Mouse (Mus musculus) urinary bladder, postnatal 10 days (tissue): ENCODE data around the gene Nlk.
"Not testable (repeated sequence)": the region's sequence is repeated elsewhere in the genome, so short reads cannot be mapped to it uniquely, and the experiment has no call there.

Experiments used
- DNase-seq: peaks from one replicate; pipeline ENCODE4 v3.0.0; 2022; ENCODE audit warnings: low spot score

Nlk gene

GRCm38 (mm10) chr11:78544449-78545111 lies 152.6 kb downstream of the Nlk start:
- no peak for DNase-seq

GRCm38 (mm10) chr11:78540358-78540757 lies 156.8 kb downstream of the Nlk start:
- no peak for DNase-seq

GRCm38 (mm10) chr11:78536690-78537084 lies 160.5 kb downstream of the Nlk start:
- DNase-seq, result no peak

GRCm38 (mm10) chr11:78536080-78536689 lies 161.0 kb downstream of the Nlk start, which contains the start of the genes Tnfaip1 and Ift20:
Tnfaip1 (minus strand) TSS chr11:78536332.
Ift20 (plus strand) TSS chr11:78536361.
- DNase-seq, result peak; percentile 85

- DNase-seq, result no peak
Observed at GRCm38 (mm10) chr11:78535376-78536079, 161.6 kb downstream of the Nlk start.

- no peak for DNase-seq
Observed at GRCm38 (mm10) chr11:78534516-78534915, 162.7 kb downstream of the Nlk start.

GRCm38 (mm10) chr11:78531515-78531914 lies 165.7 kb downstream of the Nlk start:
- DNase-seq, result not testable (repeated sequence)

- no peak for DNase-seq
Observed at GRCm38 (mm10) chr11:78531046-78531445, 166.1 kb downstream of the Nlk start.

GRCm38 (mm10) chr11:78530001-78530400 lies 167.2 kb downstream of the Nlk start:
- DNase-seq, result no peak

- no peak for DNase-seq
Observed at GRCm38 (mm10) chr11:78528714-78529113, 168.5 kb downstream of the Nlk start.

- DNase-seq, result no peak
Observed at GRCm38 (mm10) chr11:78524838-78525237, 172.3 kb downstream of the Nlk start.

GRCm38 (mm10) chr11:78523241-78523955 lies 173.8 kb downstream of the Nlk start:
- DNase-seq, result no peak

GRCm38 (mm10) chr11:78522481-78522997 lies 174.6 kb downstream of the Nlk start:
- no peak for DNase-seq

- no peak for DNase-seq
Observed at GRCm38 (mm10) chr11:78521880-78522279, 175.3 kb downstream of the Nlk start.

GRCm38 (mm10) chr11:78518931-78519330 lies 178.2 kb downstream of the Nlk start:
- no peak for DNase-seq
